Mouse (Mus musculus) kidney, adult 8-10 months (tissue): ENCODE results near the gene Fmo2.
A peak's percentile ranks its signal among the peaks of the same experiment; 100 is the strongest.

Source experiments
- DNase-seq, 2 experiments: peaks; one replicate each; pipeline ENCODE4 v3.0.0; 2022

The Fmo2 gene

GRCm38 (mm10) chr1:162840211-162840610 lies 58.3 kb downstream of the Fmo2 start:
- peak in 1 of 2 experiments; percentile 1 for DNase-seq

GRCm38 (mm10) chr1:162838976-162839375 lies 59.5 kb downstream of the Fmo2 start:
- DNase-seq, result no peak

GRCm38 (mm10) chr1:162834342-162834741 lies 64.2 kb downstream of the Fmo2 start:
- no peak for DNase-seq

- DNase-seq, result no peak
Measured at GRCm38 (mm10) chr1:162832574-162832953, 66.0 kb downstream of the Fmo2 start.

GRCm38 (mm10) chr1:162831838-162832573 lies 66.5 kb downstream of the Fmo2 start:
- DNase-seq, result no peak
